Mouse (Mus musculus) small intestine, adult 2 months (tissue): ENCODE measurements around the gene Lsm3. TPM values are rescaled to one million over a fixed set of nuclear protein-coding genes. Genes with fewer than 3 reads are reported as not detected.

Source experiments
- H3K27ac ChIP-seq: fragments of 200-500 bp; 2 replicates; pipeline ENCODE4 v1.5.1; 2012; ENCODE audit warnings: low read depth, low read length, control low read depth, inconsistent platforms; ENCODE audit not compliant: insufficient read depth
- H3K27me3 ChIP-seq: fragments of 200-500 bp; 2 replicates; pipeline ENCODE4 v1.6.1; 2012; ENCODE audit warnings: mild to moderate bottlenecking, moderate library complexity, low read length, inconsistent platforms; ENCODE audit not compliant: control insufficient read depth, insufficient read depth
- H3K36me3 ChIP-seq: fragments of 200-500 bp; 2 replicates; pipeline ENCODE4 v1.6.1; 2012; ENCODE audit warnings: mild to moderate bottlenecking, low read length, control low read depth, inconsistent platforms; ENCODE audit not compliant: control insufficient read depth, insufficient read depth
- H3K4me1 ChIP-seq: fragments of 200-500 bp; 2 replicates; pipeline ENCODE4 v1.6.1; 2012; ENCODE audit warnings: low read length, inconsistent platforms, mixed read lengths; ENCODE audit not compliant: control insufficient read depth, insufficient read depth, insufficient read length
- H3K4me3 ChIP-seq: fragments of 200-500 bp; 2 replicates; pipeline ENCODE4 v1.5.1; 2012; ENCODE audit warnings: low read depth, mild to moderate bottlenecking, control low read depth, inconsistent platforms, low read length, moderate library complexity
- CTCF ChIP-seq: fragments of 200-500 bp; IDR thresholded peaks from 2 replicates; pipeline ENCODE4 v1.5.1; 2012; ENCODE audit warnings: low read depth, mild to moderate bottlenecking, control low read depth, inconsistent platforms, low read length, moderate library complexity, mixed read lengths; ENCODE audit not compliant: insufficient replicate concordance, insufficient read length; ENCODE audit errors: extremely low read depth
- POLR2A ChIP-seq: fragments of 200-500 bp; IDR thresholded peaks from 2 replicates; pipeline ENCODE4 v1.6.1; 2012; ENCODE audit warnings: low read depth, mild to moderate bottlenecking, control low read depth, inconsistent platforms, low read length, moderate library complexity
- WGBS: fragments of 180-500 bp; shearing (Covaris S2); methylation state at CpG from one replicate; pipeline ENCODE4 v1.1.7; 2018; 5-methylcytosine and 5-hydroxymethylcytosine counted together
- polyA plus RNA-seq: library from polyadenylated mRNA; depleted of rRNA; stranded (reverse); fragments of >200 nt; gene quantifications from 2 replicates; pipeline ENCODE4 v1.2.3, GENCODE M21; 2012

The Lsm3 gene
- polyA plus RNA-seq, 1 experiment = 12.5 TPM

DNA sequence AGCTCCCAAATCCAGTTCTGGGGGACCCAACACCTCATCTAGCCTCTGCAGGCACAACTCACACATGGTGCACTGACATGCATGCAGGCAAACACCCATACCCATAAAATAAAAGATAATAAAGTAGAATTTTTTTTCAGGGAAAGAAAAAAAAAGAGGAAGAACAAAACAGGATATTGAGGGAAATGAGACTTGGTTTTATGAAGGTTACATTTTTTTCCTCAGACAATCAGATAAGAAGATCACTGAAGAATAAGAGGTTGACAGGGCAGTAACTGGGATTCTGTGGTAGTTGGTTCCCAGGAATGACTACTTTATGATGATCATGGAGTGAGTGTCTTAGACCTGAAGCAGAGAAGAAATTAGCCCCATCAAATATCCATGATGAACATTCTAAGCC lies 1.6 kb upstream of the Lsm3 start:
- Histone ChIP-seq H3K4me1 (peaks cover 5% of the 10 kb centered on the region; the same call in 1 of the 2 replicates), H3K36me3 (peaks cover 14% of the 10 kb centered on the region), H3K4me3 (no peak overlapping the region), H3K27ac (no peak overlapping the region), H3K27me3 (no peaks in the 10 kb centered on the region)
- TF ChIP-seq CTCF (no peak), POLR2A (no peak)

DNA sequence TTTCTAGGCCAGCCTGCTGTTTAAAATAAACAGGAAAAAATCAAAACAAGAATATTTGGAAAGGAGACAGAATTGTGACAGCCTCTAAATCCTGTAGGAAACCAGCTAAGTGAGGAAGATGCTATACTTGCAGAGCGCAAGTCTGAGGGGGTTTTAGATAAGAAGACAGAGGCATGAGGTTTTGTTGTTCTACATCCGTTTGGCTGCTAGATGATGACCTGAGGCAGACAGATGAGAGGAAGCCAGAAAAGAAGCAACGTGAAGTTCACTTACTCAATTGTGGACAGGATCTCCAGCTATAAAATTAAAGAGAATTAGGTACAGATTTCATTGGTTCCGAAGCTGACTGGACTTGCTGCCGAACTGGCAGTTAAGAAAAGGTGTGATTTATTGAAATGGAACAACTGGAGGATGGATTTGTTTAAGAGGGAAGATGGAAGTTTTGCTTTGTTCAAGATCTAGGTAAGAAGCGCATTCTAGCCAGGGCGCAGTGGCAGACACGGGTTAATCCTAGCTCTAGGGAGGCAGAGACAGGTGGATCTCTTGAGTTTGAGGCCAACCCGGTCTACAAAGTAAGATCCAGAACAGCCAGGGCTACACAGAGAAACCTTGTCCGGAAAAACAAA lies 878 bp upstream of the Lsm3 start:
- peak overlapping the region; percentile 48 for H3K27ac ChIP-seq
- no peaks in the 10 kb centered on the region for H3K27me3 ChIP-seq
- 14% methylated on average over 10 of the region's 10 CpGs for WGBS
- H3K36me3 ChIP-seq = peaks cover 17% of the 10 kb centered on the region
- TF ChIP-seq POLR2A (no peak), CTCF (no peak)
- peak overlapping the region; percentile 81 for H3K4me3 ChIP-seq
- H3K4me1 ChIP-seq = peaks cover 5% of the 10 kb centered on the region; the same call in 1 of the 2 replicates

DNA sequence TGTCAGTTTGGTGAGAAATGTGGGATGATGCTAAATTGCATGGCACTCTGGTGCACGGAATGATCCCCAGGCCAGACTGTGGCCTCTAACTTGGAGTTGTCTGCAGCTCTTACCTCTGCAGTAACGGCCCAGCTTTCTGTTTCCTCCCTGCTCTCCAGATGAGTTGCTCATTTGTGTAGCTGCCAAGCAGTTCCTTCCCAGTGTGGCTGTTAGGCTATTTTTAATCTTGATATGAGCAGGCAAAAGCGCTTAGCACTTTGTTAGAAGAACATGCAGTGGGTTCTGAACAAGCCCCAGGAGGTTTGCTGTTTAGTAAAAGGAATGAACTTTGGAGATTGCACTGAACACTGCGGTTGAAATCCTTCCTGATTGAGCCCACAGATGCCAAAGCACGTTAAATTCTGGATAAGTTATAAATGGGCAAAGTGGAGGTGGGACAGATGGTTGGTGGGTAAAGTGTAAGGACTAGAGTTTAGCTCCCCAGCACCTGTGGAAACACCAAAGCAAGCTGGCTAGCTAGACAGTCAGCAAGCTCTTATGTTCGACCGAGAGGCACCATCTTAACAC lies 2.8 kb downstream of the Lsm3 start:
- 78% methylated on average over 7 of the region's 7 CpGs for WGBS
- Histone ChIP-seq H3K27me3 (no peaks in the 10 kb centered on the region), H3K36me3 (peaks cover 50% of the 10 kb centered on the region), H3K4me3 (no peak overlapping the region), H3K27ac (no peak overlapping the region), H3K4me1 (peaks cover 5% of the 10 kb centered on the region; the same call in 1 of the 2 replicates)
- TF ChIP-seq CTCF = no peak
- no peak for TF ChIP-seq POLR2A

DNA sequence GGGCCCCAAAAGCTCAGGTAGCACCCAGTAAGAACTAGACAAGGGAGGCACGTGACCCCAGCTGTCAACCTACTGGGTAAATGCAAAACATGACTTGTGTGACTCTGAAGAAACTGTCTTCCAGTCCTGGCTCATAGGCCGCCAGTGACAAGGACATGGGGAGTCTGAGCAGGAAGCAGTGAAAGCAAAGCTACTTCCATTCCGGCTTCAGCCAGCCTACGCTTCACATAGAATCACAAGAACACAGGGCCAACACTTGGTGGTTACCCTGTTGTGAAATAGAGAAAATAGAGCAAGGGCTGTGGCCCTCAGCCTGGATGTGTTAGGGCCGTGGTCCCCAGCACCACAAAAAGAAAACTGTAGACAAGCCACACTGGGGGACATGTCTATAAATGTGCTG lies 7.1 kb downstream of the Lsm3 start:
- Histone ChIP-seq H3K27ac (no peak overlapping the region), H3K4me3 (no peak overlapping the region), H3K4me1 (peaks cover 3% of the 10 kb centered on the region; the same call in 1 of the 2 replicates), H3K36me3 (peaks cover 48% of the 10 kb centered on the region), H3K27me3 (no peaks in the 10 kb centered on the region)
- 88% methylated on average over 5 of the region's 5 CpGs for WGBS
- TF ChIP-seq CTCF (no peak), POLR2A (no peak)

DNA sequence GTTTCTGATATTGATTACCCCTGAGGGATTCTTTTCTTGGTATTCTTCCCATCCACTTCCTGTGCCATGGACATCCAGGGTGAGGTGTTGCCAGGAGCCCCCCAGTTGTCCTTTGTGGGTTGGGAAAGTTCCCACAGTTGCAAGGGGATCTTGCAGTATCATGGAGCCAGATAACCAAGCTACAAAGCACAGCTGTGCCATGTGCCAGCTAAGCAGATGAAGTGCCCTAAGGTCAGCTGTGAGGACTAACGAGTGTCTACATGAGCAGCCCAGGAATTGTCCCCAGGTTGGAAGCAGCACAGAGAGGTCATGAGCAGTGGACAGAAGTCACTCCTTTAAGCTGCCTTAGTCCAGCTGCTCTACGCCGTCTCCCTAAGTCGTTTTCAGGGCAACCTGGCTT lies 9.8 kb downstream of the Lsm3 start:
- H3K36me3 ChIP-seq = peaks cover 26% of the 10 kb centered on the region
- 90% methylated on average over 4 of the region's 4 CpGs for WGBS
- peaks cover 3% of the 10 kb centered on the region; the same call in 1 of the 2 replicates for H3K4me1 ChIP-seq
- H3K4me3 ChIP-seq = no peak overlapping the region
- no peaks in the 10 kb centered on the region for H3K27me3 ChIP-seq
- H3K27ac ChIP-seq = no peak overlapping the region
- no peak for TF ChIP-seq CTCF
- TF ChIP-seq POLR2A = no peak

DNA sequence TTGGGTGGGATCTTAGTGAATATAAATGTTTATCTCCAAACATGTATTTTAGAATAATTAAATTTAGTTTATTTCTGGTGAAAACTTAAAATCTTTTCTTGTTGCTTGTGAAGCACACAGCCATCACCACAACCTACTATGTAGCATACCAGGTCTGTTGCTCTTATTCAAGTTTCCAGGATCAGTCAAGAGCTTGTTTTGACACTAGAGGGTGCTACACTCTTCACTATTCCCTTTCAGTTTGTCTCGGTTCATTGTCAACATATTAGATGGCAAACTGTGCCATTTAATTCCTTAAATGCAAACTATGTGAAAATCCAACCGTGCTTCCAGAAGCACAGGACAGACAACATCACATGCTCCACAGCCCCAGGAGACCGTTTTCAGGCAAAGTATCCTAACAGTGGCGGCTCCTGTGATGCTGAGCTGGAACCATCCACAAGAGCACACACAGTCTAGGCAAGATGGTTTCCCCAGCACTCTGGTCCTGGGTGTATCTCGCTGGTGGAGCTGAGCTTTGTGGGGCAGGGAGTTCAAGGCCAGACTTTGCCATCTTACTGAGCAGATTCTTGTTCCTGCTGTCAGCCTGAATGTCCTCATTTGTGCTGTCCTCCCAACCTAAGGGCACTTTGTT lies 11.6 kb downstream of the Lsm3 start:
- H3K4me3 ChIP-seq = no peak overlapping the region
- H3K36me3 ChIP-seq = peaks cover 8% of the 10 kb centered on the region
- H3K27ac ChIP-seq = no peak overlapping the region
- H3K27me3 ChIP-seq = no peaks in the 10 kb centered on the region
- H3K4me1 ChIP-seq = peaks cover 10% of the 10 kb centered on the region; the same call in 1 of the 2 replicates
- WGBS = 40% methylated on average over 5 of the region's 5 CpGs
- no peak for TF ChIP-seq POLR2A
- TF ChIP-seq CTCF = peak; percentile 18; the same call in 1 of the 2 replicates

DNA sequence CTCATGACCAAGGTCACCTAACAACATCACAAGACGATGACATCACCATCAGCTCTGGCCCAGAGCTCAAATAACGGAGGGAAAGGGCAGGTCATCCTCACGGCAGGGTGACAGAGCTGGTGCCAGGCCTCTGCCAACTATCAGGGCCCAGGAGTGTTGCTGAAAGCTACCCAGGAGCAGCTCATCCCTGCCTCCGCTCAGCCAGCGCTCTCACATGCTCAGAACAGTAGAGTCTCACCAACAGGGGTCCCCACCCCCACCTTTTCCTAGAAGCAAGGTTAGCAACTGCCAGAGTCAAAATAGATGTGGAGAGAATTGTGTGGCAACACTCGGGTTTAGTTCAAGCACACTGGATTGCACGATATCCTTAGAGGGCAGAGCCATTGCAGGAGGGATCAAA lies 12.5 kb downstream of the Lsm3 start:
- Histone ChIP-seq H3K27ac (no peak overlapping the region), H3K27me3 (no peaks in the 10 kb centered on the region), H3K36me3 (0 out of 2 replicates have a peak, but pooled peaks cover 3% of the 10 kb centered on the region), H3K4me1 (peaks cover 16% of the 10 kb centered on the region), H3K4me3 (no peak overlapping the region)
- TF ChIP-seq CTCF (no peak), POLR2A (no peak)
- 86% methylated on average over 7 of the region's 7 CpGs for WGBS
